Mouse (Mus musculus) intestine, embryonic 15.5 days (tissue): ENCODE results near the gene Fam205c. TPM values are rescaled to one million over a fixed set of nuclear protein-coding genes. Genes with fewer than 3 reads are reported as not detected.
"Not testable (repeated sequence)": the region's sequence is repeated elsewhere in the genome, so short reads cannot be mapped to it uniquely, and the experiment has no call there.

Experiments
- ATAC-seq: fragments of 200-750 bp; cut with Nextera tagmentation; 2 replicates; pipeline ENCODE4 v1.8.0; 2017; ENCODE audit warnings: moderate TSS enrichment, moderate library complexity
- H3K27ac ChIP-seq: fragments of 300-500 bp; sonication (generic); 2 replicates; pipeline ENCODE4 v1.5.1; 2015; ENCODE audit warnings: mild to moderate bottlenecking, inconsistent platforms
- H3K27me3 ChIP-seq: fragments of 300-500 bp; sonication (generic); replicated peaks from 2 replicates; pipeline ENCODE4 v1.6.1; 2015; ENCODE audit warnings: inconsistent platforms
- H3K36me3 ChIP-seq: fragments of 300-500 bp; sonication (generic); 2 replicates; pipeline ENCODE4 v1.6.1; 2015; ENCODE audit warnings: inconsistent platforms
- H3K4me1 ChIP-seq: fragments of 300-500 bp; sonication (generic); replicated peaks from 2 replicates; pipeline ENCODE4 v1.6.1; 2015; ENCODE audit warnings: inconsistent platforms
- H3K4me2 ChIP-seq: fragments of 300-500 bp; sonication (generic); replicated peaks from 2 replicates; pipeline ENCODE4 v1.6.1; 2015; ENCODE audit warnings: mild to moderate bottlenecking, inconsistent platforms
- H3K4me3 ChIP-seq: fragments of 300-500 bp; sonication (generic); replicated peaks from 2 replicates; pipeline ENCODE4 v1.5.1; 2015; ENCODE audit warnings: inconsistent platforms
- H3K9ac ChIP-seq: fragments of 300-500 bp; sonication (generic); 2 replicates; pipeline ENCODE4 v1.6.1; 2015; ENCODE audit warnings: inconsistent platforms
- H3K9me3 ChIP-seq: fragments of 300-500 bp; sonication (generic); 2 replicates; pipeline ENCODE4 v1.6.1; 2016; ENCODE audit warnings: inconsistent platforms
- WGBS: fragments of 180-500 bp; shearing (Covaris S2); methylation state at CpG from one replicate; pipeline ENCODE4 v1.1.7; 2015; 5-methylcytosine and 5-hydroxymethylcytosine counted together
- polyA plus RNA-seq: library from polyadenylated mRNA; unstranded; fragments of >200 nt; fragmentation: Nextera tagmentation; extraction: Ambion mirVana; gene quantifications from 2 replicates; pipeline ENCODE4 v1.2.1, GENCODE M21; 2015

The Fam205c gene
- polyA plus RNA-seq, 1 experiment from 2014 or later, result 0.60 TPM

- Histone ChIP-seq H3K4me2 (no peak overlapping the region), H3K9ac (no peak overlapping the region), H3K27me3 (no peaks in the 10 kb centered on the region), H3K9me3 (no peaks in the 10 kb centered on the region), H3K4me3 (no peak overlapping the region), H3K4me1 (no peaks in the 10 kb centered on the region), H3K36me3 (no peaks in the 10 kb centered on the region), H3K27ac (no peak overlapping the region)
- no peak for ATAC-seq
- 67% methylated on average over 16 of the region's 16 CpGs for WGBS
Observed at GRCm38 (mm10) chr4:42872746-42873435, 1.1 kb downstream of the Fam205c start.

GRCm38 (mm10) chr4:42872151-42872550, 1.9 kb downstream of the Fam205c start:
- WGBS, result 94% methylated on average over 7 of the region's 7 CpGs
- no peaks in the 10 kb centered on the region for H3K27me3 ChIP-seq

GRCm38 (mm10) chr4:42870748-42871147, 3.3 kb downstream of the Fam205c start:
- no peaks in the 10 kb centered on the region for H3K36me3 ChIP-seq
- H3K27ac ChIP-seq, result no peak overlapping the region
- H3K9me3 ChIP-seq, result no peaks in the 10 kb centered on the region
- 77% methylated on average over 5 of the region's 5 CpGs for WGBS
- H3K4me3 ChIP-seq, result no peak overlapping the region
- H3K4me1 ChIP-seq, result no peaks in the 10 kb centered on the region
- H3K27me3 ChIP-seq, result no peaks in the 10 kb centered on the region
- no peak for ATAC-seq
- no peak overlapping the region for H3K4me2 ChIP-seq
- no peak overlapping the region for H3K9ac ChIP-seq

More at GRCm38 (mm10) chr4:42872151-42872550, 1.9 kb downstream of the Fam205c start:
- Histone ChIP-seq H3K4me1 (no peaks in the 10 kb centered on the region), H3K4me2 (no peak overlapping the region), H3K9me3 (no peaks in the 10 kb centered on the region), H3K9ac (no peak overlapping the region), H3K27ac (no peak overlapping the region), H3K36me3 (no peaks in the 10 kb centered on the region), H3K4me3 (no peak overlapping the region)
- no peak for ATAC-seq

- H3K27ac ChIP-seq, result no peak overlapping the region
- no peaks in the 10 kb centered on the region for H3K4me1 ChIP-seq
- H3K4me3 ChIP-seq, result no peak overlapping the region
- H3K9me3 ChIP-seq, result no peaks in the 10 kb centered on the region
- H3K9ac ChIP-seq, result no peak overlapping the region
- no peak overlapping the region for H3K4me2 ChIP-seq
- H3K36me3 ChIP-seq, result no peaks in the 10 kb centered on the region
- no peak for ATAC-seq
- WGBS, result 79% methylated on average over 5 of the region's 5 CpGs
- H3K27me3 ChIP-seq, result no peaks in the 10 kb centered on the region
Observed at GRCm38 (mm10) chr4:42868193-42868592, 5.8 kb downstream of the Fam205c start.

GRCm38 (mm10) chr4:42867390-42867789, 6.6 kb downstream of the Fam205c start:
- no peak overlapping the region for H3K4me3 ChIP-seq
- no peak overlapping the region for H3K9ac ChIP-seq
- no peak overlapping the region for H3K4me2 ChIP-seq
- H3K27ac ChIP-seq, result no peak overlapping the region
- H3K27me3 ChIP-seq, result no peaks in the 10 kb centered on the region
- H3K36me3 ChIP-seq, result no peaks in the 10 kb centered on the region
- H3K9me3 ChIP-seq, result no peaks in the 10 kb centered on the region
- no peaks in the 10 kb centered on the region for H3K4me1 ChIP-seq
- WGBS, result 37% methylated on average over 3 of the region's 3 CpGs
- peak; percentile 89 for ATAC-seq

- not testable (repeated sequence) for H3K27ac ChIP-seq, ATAC-seq, H3K9ac ChIP-seq, H3K27me3 ChIP-seq, H3K9me3 ChIP-seq, H3K4me1 ChIP-seq, H3K4me3 ChIP-seq, H3K36me3 ChIP-seq, H3K4me2 ChIP-seq
- 78% methylated on average over 5 of the region's 5 CpGs for WGBS
Observed at GRCm38 (mm10) chr4:42863487-42863886, 10.5 kb downstream of the Fam205c start.

- 75% methylated on average over 9 of the region's 9 CpGs for WGBS
- H3K36me3 ChIP-seq, result not testable (repeated sequence)
Observed at GRCm38 (mm10) chr4:42860483-42860882, 13.6 kb downstream of the Fam205c start.

GRCm38 (mm10) chr4:42856671-42857070, 17.4 kb downstream of the Fam205c start, which contains the start of gene Gm12394:
TSS of gene Gm12394 (minus strand) at chr4:42856771.
- H3K36me3 ChIP-seq, H3K9me3 ChIP-seq, H3K9ac ChIP-seq, H3K27ac ChIP-seq, H3K4me1 ChIP-seq, H3K27me3 ChIP-seq, H3K4me3 ChIP-seq, H3K4me2 ChIP-seq, ATAC-seq: not testable (repeated sequence)
- WGBS, result 74% methylated on average over 1 of the region's 1 CpGs

More at GRCm38 (mm10) chr4:42860483-42860882, 13.6 kb downstream of the Fam205c start:
- not testable (repeated sequence) for H3K4me2 ChIP-seq, H3K9ac ChIP-seq, H3K27ac ChIP-seq, H3K9me3 ChIP-seq, H3K4me1 ChIP-seq, H3K4me3 ChIP-seq, ATAC-seq, H3K27me3 ChIP-seq

- H3K9me3 ChIP-seq, H3K4me1 ChIP-seq, H3K27ac ChIP-seq, H3K9ac ChIP-seq, H3K36me3 ChIP-seq, H3K27me3 ChIP-seq, H3K4me2 ChIP-seq, ATAC-seq, H3K4me3 ChIP-seq: not testable (repeated sequence)
- 88% methylated on average over 1 of the region's 1 CpGs for WGBS
Observed at GRCm38 (mm10) chr4:42853788-42854187, 20.2 kb downstream of the Fam205c start, which contains the start of gene Fam205a1. TSS of gene Fam205a1 (minus strand) at chr4:42853888.

Other genes starting within 250 kb of the Fam205c start
- gene Gm2564, start 244.5 kb downstream of the Fam205c start, polyA plus RNA-seq, result 0.58 TPM in 1 of 2 replicates, not detected in the other
- gene Ccl27b, start 219.0 kb downstream of the Fam205c start, polyA plus RNA-seq, result not detected in 2 replicates
- gene Il11ra2, start 212.3 kb downstream of the Fam205c start, polyA plus RNA-seq, result not detected in 2 replicates
- gene 4930578G10Rik, start 138.7 kb downstream of the Fam205c start, polyA plus RNA-seq, result 0.30 TPM in 1 of 2 replicates, not detected in the other
- not detected in 2 replicates for gene Ccl19, start 117.7 kb downstream of the Fam205c start, polyA plus RNA-seq
- 85.7 and 88.1 TPM in 2 replicates for gene Ccl21a, start 100.2 kb downstream of the Fam205c start, polyA plus RNA-seq
- not detected in 2 replicates for gene Fam205a1, start 20.3 kb downstream of the Fam205c start, polyA plus RNA-seq
- gene Gm12394, start 17.5 kb downstream of the Fam205c start, polyA plus RNA-seq, result 0.09 and 0.10 TPM in 2 replicates
- gene Phf24, start 42.4 kb upstream of the Fam205c start, polyA plus RNA-seq, result 0.82 and 1.6 TPM in 2 replicates
- 7.3 and 8.4 TPM in 2 replicates for gene Dnajb5, start 75.6 kb upstream of the Fam205c start, polyA plus RNA-seq
- 0.28 and 0.33 TPM in 2 replicates for gene 1700022I11Rik, start 95.4 kb upstream of the Fam205c start, polyA plus RNA-seq
- gene Vcp, start 126.3 kb upstream of the Fam205c start, polyA plus RNA-seq, result 461 and 483 TPM in 2 replicates
- 15.0 and 15.2 TPM in 2 replicates for gene Fancg, start 136.3 kb upstream of the Fam205c start, polyA plus RNA-seq
- 22.9 and 28.2 TPM in 2 replicates for gene Pigo, start 151.6 kb upstream of the Fam205c start, polyA plus RNA-seq
- 318 and 334 TPM in 2 replicates for gene Stoml2, start 157.5 kb upstream of the Fam205c start, polyA plus RNA-seq
- gene Fam214b, start 172.0 kb upstream of the Fam205c start, polyA plus RNA-seq, result 7.8 and 7.9 TPM in 2 replicates
- gene Unc13b, start 184.7 kb upstream of the Fam205c start, polyA plus RNA-seq, result 6.0 and 6.1 TPM in 2 replicates